Mouse (Mus musculus) liver, postnatal 0 days (tissue): ENCODE results near the gene Gm48552.

ENCODE experiments used
- CTCF ChIP-seq: sonication (generic); IDR thresholded peaks from 2 replicates; pipeline ENCODE4 v1.5.1; 2016; ENCODE audit warnings: antibody characterized with exemption, low read depth
- EP300 ChIP-seq: IDR thresholded peaks from 2 replicates; pipeline ENCODE4 v1.6.1; 2016; ENCODE audit warnings: antibody characterized with exemption, low read depth, mild to moderate bottlenecking

DNA sequence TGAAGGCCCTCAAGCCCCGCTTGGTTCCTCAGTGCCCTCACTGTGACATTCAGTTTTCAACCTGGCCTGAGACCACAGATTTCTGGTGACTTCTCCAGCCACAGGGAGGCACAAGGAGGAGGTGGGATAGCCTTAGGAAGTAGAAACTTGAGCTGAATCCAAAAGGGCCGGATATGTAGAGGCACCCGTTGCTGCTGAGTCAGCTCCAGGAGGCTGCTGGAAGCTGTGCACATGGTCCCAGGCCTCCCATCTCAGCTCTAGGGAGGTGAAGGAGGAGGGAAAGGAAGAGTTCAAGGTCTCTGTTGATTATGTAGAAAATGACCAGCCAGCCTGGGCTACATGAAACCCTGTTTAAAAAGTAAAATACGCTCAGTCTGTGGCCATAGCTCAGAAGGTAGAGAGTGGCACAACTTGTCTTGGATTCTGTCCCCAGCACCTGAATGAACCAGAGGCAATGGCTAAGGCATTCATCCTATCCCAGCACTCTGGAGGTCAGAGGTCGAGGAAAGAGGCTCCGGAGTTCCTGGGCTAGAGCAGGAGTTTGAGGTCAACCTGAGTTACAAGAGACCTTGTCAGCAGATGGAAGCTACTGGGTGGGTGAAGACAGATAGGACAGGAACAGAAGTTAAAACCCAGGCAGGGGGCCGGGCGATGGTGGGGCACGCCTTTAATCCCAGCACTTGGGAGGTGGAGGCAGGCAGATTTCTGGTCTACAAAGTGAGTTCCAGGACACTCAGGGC, 33.9 kb upstream of the Gm48552 start:
- no peak for TF ChIP-seq CTCF
- TF ChIP-seq EP300: no peak
